Mouse (Mus musculus): ENCODE data around the gene Trp53rka.
"Not testable (repeated sequence)": the region's sequence is repeated elsewhere in the genome, so short reads cannot be mapped to it uniquely, and the experiment has no call there.

Trp53rka gene

DNA sequence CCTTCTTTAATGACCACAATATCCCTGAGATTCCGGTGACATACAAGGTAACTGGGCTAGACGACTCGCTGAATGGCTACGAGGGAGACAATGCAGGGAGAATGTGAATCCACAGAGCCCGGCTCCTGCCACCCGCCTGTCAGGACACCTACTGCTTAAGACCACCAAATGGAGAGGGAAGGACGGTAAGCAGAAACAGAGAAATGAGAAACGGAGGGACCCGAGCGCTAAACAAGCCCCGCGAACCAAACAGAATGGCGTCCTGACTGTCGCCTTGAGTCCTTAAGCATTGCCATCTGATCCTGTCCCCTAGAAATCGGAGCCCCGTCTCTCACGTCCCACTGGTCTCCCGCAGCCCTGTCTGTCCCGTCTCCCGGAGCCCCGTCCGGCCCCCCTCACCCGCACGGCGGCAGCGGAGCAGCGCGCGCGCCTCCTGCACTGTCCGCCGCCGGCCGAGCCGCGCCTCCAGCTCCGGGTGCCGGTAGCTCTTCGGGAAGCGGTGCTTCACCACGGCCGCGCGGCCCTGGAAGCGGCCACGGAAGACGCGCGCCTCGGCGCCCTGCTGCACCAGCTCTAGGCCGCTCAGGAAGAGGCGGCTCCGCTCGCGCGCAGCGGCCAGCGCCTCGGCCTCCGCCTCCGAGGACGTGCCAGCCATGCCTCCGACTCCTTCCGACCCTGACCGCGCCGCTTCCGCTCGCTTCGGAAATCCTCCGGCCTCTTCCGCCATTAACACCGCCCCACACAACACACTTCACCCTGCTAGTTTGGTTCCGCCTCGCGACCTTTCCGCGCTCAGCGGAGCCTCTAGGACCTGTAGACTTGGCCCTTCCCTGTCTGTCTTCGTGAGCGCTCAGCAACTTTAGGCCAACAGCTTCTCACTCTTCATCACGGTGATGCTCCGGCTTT, at the start of gene Trp53rka:
Trp53rka (minus strand) TSS at position 677 of the 906 bp plus-strand sequence.
- DNase-seq (ENCODE audit: low read depth, low spot score), result peak; percentile 83

DNA sequence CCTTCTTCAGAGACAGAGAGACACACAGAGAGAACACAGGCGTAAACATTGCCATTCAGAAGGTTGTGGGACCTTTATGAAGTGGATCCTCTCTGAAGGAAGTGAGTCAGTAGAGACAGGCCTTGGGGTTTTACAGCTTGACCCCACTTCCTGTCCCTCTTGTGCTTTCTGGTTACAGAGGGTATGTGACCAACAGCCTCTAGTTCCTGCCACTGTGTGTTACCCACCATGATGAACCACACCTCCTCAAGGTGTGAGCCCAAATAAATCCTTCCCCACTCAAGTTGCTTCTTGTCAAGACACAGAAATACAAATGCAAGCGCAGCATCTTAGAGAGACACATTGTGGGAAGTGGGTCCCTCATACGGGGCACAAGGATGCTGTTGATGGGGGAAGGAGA, 47.9 kb upstream of the Trp53rka start:
- no peak for DNase-seq (ENCODE audit: low read depth, low spot score)

DNA sequence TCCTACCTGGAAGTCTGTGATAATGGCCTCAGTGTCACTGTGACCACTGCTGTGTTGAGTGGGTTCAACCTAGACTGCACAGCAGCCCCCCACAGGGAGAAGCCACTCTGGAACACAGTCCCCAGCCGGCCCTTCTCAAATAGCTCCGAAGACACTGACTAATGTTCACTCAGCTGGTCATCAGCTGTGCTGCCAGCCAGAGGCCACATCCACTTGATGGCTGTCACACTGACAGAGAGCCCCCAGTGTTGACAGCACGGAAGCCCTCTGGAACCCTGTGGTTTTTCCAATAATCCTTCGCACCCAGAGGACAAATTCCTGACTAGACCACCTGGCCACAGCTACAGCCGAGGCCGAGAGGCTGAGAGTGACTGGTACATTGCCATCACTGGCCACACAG, 40.7 kb upstream of the Trp53rka start:
- DNase-seq (ENCODE audit: low read depth, low spot score), result no peak

DNA sequence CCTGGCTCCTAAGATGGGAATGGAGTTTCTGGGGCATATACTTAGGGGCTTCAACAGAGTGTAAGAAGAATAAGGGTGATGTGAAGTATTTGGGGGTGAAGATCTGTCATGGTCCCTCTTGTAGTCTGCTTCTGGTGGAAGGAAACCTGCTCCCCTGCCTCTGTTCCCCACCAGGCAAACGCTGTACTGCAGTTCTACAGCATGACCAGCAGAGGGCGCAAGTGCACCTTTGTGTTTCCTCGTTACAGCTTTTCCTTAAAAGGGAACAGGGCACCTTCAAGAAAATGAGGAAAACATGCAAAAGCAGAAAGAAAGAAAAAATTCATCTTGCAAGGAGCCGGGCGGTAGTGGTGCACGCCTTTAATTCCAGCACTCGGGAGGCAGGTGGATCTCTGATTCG, 36.0 kb upstream of the Trp53rka start:
- peak; percentile 26 for DNase-seq (ENCODE audit: low read depth, low spot score)

DNA sequence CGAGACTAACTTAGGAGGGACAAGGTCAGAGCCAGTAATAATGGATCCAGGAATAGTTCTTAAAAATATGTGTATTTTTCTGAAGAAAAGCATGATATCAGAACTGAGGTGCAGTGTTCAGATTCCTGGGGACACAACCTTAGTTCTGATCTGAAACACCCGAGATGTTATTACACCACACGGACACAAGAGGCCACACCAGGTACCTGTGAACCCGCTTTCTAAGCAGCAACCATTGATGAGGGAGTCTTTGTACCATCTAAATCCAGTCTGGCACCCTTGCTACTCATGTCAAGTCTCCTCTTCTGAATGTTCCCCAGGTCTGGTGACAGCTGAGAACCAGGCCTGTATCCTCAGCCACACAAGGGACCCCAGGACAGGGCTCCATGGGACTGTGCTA, 32.5 kb upstream of the Trp53rka start:
- DNase-seq (ENCODE audit: low read depth, low spot score), result no peak

DNA sequence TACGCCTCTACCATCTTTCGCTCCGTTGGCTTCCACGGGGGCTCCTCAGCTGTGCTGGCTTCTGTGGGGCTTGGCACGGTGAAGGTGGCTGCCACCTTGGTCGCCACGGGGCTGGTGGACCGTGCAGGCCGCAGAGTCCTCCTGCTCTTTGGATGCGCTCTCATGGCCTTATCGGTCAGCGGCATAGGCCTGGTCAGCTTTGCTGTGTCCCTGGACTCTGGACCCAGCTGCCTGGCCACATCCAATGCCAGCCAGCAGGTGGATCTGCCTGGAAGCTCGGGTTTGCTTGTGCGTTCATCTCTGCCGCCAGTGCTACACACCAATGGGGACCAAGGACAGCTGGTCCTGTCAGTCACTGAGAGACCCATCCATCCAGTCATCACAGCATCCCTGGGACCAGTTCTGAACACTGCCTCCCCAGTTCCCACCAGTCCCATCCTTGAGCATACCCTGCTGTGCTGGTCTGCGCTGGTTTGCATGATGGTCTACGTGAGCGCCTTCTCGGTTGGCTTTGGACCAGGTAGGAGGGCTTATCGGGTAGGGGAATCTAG, 22.1 kb upstream of the Trp53rka start:
- DNase-seq (ENCODE audit: low read depth, low spot score), result no peak

DNA sequence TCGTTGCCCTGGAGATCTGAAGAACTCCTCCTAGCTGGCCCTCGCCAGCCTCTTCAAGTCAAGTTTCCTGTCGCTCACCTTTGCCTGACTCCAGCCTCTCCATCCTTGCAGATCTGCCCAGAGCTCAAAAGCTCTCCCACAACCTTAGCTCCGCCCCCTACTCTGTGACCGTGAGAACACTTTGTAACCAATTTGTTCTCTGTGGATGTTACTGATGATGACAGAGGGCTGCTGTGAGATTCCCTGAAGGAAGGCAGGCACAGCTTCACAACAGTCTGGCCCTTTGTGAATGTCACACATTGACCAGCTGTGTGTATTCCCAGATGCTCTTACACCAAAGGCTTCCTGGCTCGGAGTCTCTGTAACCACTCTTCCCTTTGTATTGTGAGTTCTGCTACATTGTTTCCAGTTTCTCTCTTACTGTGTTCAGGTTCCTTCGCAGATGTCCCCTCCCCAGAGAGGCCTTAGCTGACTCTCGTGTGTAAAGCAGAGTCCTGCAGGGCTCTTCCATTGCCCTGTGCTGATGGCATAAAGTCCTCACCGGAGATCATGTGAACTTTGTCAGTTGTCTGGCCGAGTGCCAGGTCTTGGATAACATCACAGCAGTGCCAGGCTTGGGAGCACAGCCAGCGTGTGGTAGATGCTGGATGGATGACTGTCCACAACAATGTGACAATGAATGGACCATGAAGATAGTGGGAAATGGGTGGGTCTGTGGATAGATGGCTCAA, 19.9 kb upstream of the Trp53rka start:
- no peak for DNase-seq (ENCODE audit: low read depth, low spot score)

DNA sequence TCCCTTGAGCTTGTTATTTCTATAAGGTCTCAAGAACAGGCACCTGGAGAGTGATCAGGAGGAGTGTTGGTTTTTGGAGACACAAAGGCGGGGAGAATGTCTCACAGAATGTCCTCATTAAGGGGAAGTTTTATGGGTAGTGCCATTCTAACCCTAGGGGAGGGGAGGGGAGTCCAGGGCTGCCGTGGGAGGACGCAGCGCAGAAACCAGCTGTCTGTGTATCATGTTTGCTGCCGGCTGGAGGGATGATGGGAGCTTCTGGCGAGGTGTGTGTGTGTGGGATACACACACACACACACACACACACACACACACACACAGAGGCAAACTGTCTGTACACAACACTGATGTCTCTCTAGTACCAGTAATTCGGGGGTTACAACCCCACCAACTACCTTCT, 19.3 kb upstream of the Trp53rka start:
- no peak for DNase-seq (ENCODE audit: low read depth, low spot score)

DNA sequence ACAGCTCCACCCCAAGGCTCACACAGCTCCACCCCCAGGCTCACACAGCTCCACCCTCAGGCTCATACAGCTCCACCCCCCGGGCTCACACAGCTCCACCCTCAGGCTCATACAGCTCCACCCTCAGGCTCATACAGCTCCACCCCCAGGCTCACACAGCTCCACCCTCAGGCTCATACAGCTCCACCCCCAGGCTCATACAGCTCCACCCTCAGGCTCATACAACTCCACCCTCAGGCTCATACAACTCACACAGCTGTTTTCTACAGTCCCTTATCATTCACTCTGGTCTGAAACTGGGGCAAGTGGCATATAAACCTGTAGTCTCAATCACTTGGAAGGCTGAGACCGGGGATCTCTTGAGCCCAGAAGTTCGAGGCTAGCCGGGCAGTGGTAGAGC, 18.4 kb upstream of the Trp53rka start:
- DNase-seq (ENCODE audit: low read depth, low spot score), result not testable (repeated sequence)

DNA sequence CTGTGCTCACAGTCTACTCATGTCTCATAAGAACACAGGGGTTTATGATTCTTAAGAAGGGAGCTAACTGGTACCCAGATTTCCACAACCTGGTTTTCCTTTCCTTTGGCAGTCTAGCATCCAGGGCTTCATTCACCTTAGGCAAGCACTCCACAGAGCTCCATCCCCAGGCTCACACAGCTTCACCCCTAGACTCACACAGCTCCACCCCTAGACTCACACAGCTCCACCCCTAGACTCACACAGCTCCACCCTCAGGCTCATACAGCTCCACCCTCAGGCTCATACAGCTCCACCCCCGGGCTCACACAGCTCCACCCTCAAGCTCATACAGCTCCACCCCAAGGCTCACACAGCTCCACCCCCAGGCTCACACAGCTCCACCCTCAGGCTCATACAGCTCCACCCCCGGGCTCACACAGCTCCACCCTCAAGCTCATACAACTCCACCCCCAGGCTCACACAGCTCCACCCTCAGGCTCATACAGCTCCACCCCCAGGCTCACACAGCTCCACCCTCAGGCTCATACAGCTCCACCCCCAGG, 17.9 kb upstream of the Trp53rka start:
- DNase-seq (ENCODE audit: low read depth, low spot score), result not testable (repeated sequence)

DNA sequence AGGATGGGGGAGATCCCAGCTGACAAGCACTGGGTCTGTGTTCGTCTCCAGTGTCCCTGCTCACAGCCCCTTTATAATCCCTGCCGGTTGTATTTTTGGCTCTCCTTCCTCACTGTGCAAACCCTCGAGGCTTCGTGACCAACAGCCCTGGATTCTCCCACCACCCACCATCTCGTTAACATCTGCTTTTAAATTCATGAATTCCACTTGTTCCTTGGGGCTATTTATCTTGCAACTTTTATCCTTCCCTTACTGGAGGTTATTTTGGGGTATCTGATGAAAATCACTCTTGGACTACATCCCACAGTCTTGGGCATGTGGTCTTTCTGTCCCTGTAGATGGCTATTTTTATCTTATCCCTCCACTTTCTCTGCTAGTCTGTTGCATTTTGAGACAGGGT, 17.3 kb upstream of the Trp53rka start:
- DNase-seq (ENCODE audit: low read depth, low spot score), result no peak

DNA sequence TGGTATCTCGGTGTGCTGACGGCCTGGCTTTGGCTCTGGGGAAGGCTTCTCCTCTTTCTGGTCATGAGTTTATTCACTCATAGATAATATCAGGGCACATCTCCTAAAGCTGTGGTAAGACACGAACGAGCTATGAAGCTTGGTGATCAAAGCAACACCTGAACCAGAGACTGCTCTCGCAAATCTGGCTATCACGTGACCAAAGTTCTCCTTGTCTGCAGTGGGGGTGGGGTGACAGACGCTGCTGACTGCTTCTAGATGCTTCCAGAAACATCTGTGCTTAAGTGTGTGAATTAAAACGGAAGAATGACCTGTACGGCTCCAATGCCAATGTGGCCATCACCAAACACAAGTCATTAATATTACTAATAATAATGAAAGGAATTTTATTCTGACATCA, 16.6 kb upstream of the Trp53rka start:
- peak; percentile 35 for DNase-seq (ENCODE audit: low read depth, low spot score)

DNA sequence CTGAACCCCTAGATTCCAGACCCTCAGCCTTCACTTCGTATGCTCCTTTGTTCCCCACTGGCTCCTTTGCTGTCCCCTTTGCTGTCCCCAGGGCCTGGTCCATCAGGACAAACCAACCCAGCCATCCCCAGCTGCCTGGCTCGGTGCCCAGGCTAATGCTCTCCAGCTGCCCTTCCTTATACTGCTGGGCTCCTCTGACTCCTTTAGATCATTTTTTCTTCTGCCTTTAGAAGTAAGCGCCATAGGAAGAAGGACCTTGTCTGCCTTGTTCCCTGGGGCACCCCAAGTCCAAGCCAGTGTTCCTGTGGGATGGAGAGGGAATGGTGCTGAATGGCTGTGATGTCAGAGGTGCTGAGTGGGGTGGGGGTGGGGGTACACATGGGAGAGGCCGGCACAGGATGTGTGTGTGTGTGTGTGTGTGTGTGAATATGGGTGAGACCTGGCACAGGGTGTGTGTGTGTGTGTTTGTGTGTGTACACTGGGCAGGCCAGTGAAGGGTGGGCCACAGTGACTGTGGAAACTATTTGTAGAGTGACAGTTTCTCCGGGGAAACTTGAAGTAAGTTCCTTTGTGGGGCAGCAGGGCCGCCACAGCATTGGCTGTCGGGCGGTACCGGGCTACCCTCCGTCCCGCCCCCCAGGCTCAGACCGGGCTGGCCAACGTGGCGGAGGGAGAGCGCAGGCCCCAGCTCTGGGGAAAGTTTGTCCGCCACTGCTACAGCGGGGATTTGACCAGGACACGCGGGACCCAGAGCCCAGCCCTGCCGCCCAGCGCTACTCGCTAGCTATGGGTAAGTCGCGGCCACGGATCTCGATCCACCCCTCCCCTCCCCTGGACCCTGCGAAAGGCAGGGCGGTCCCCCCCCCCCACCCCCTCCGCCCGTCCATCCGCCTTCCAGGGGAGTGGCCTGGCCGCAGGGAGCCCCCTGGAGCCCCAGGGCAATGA, 10.4 kb upstream of the Trp53rka start, which contains the start of gene Slc2a10:
Slc2a10 (plus strand) TSS at position 529 of the 945 bp plus-strand sequence.
- DNase-seq (ENCODE audit: low read depth, low spot score), result no peak

DNA sequence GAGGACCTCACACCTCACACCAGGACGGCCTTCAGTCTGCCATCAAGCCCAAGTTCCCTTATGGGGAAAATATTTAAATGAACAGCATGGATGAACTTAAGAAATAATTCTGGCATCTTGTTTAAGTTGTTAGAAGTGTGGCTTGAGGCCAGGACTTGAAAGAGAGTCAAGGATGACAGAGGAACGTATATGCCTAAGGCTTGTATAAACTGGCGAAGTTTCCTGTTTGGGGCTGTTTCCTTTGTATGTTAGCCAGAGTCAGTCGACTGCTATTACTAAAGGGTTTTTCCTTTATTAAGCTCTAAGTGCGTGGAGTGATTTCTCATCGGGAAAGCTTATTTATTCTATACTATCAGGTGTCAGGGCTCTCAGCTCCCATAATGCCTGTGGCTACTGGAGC, 5.7 kb upstream of the Trp53rka start:
- no peak for DNase-seq (ENCODE audit: low read depth, low spot score)

DNA sequence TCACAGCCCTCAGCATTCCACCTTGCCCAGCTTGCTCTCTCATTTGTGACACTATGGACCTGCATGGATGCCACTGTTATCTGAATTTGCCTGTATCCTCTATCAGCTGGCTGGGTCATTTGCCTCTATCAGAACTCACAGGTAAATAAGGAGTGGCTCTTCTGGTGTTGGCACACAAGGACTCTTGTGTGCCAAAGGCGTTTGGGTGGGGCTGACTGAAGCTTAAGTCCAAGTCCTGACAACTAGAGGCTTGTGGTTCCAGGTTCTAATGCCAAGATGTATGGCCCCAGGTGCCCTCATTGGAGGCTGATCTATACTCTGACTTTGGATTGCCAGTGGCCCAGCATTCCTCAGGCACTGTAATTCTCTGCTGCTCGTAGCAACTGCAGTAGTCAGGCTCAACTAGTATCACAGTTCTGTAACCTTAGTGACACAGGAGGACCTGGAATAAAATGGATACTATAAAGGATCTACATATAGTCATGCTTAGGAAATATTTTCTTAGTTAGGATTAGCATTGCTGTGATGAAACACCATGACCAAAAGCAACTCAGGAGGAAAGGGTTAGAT, 4.7 kb upstream of the Trp53rka start:
- DNase-seq (ENCODE audit: low read depth, low spot score), result no peak

DNA sequence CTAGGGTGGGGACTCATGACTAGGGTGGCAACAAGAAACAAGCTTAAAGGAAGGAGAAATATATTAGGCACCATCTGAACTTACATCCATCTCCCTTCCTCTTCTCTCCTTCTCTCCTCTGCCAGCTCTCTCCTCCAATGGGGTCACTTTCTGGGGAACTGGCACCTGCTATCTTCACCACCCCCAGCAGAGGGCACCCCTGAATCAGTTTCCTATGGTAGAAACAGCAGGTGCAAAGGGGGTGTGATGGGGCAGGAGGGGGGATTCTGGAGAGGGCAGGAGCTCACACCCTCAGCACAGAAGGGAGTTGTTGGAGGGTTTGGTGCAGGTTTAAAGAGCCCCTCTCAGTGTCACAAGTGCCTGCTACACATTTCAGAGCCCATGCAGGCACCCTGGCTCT, 3.1 kb upstream of the Trp53rka start:
- peak; percentile 64 for DNase-seq (ENCODE audit: low read depth, low spot score)

DNA sequence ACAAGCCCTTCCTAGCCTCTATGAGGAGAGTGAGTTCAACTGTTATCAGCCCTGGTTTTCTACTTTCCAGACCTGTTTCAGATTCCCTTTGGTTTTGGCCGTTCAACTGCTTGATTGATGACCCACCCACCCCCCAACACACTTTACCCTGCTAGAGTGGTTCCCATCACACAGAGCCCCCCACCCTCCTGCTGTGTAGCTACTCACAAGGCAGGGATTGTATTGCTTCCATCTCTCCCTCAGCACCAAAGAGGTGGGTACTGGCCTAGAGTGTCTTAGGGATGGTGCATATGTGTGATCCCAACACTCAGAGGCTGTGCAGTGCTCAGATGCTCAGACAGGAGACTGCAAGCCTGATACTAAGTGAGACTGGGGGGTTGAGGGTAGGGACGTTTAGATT, 1.4 kb upstream of the Trp53rka start:
- DNase-seq (ENCODE audit: low read depth, low spot score), result no peak

DNA sequence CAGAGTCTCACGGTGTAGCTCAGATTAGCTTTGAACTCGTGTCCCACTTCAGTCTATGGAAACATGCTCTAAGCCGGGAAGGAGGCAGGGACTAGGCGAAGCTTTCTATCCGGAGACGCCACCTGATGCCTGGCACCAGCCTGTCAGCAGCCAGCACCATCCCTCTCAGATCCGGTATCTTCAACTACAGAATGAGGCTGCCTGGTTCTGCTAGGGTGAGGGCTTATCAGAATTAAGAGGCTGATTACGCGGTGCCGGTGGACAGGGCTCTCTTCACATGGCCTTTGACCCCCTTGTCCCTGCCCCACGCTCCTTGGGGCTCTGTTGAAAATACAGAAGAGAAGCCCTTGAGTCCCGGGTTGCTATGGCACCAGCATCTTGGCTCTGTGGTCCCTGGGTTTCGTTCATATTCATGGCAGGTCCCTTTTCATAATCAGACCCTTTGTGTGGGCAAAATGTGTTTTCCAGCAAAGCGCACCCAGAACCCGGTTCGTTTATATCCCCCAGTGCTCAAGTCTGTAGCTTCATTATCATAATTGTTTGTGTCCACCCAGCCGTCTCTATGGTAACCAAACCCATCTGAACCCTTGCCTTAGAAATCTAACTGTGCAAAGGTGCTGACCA, 575 bp upstream of the Trp53rka start:
- DNase-seq (ENCODE audit: low read depth, low spot score), result no peak

DNA sequence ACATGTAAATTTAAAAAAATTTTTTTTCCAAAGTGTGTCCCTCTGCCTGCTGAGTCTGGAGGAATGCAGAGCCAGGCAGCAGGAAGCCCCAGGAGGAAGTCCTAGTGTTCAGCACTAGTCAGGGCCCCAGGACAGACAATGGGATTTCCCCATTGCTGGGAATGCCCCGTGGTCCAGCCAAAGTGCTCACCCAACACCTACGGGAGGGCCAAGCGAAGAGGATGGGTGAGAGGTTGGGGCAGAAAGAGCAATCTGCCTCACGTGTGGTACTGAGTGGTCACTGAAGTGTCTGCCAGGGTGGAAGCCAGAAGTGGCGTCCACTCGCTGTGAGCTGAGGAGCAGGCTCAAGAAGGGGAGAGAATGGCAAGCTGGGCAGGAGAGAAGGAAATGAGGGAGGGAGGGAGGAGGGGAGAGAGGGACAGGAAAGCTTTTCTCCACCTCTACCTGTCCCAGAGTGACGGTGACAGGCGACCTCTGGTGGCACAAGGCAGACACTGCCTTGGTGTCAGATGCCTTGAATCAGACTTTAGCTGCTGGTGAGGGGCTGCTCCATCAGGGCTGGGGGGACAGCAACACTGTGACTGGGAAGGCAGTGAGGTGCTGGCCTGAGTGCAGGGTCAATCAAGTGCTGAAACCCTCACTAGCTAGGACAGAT, 6.1 kb downstream of the Trp53rka start:
- DNase-seq (ENCODE audit: low read depth, low spot score), result peak; percentile 68

DNA sequence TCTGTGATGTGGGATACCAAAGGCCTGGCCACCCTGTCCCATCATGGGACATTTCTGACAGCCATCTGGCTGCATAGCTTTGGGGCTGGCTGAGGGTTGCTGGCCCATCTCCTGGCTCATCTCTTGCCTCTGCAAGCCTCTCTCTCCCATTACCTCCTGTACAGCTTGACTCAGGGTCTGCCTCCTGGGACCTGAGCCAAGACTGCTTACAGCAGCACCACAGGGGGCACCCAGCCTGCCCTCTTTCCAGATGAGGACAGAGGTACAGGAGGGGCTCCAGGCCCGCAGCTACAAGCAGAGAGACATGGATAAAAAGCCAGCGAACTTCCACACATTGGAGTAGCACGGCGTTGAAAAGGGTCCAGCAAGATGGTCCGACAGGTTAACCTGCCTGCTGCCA, 6.7 kb downstream of the Trp53rka start:
- DNase-seq (ENCODE audit: low read depth, low spot score), result no peak

Measured in CD4-positive helper T cell, adult 2 months (primary cell).